Mouse (Mus musculus) heart, postnatal 10 days (tissue): ENCODE measurements around the gene Arhgap45. TPM values are rescaled to one million over a fixed set of nuclear protein-coding genes. Genes with fewer than 3 reads are reported as not detected.

Experiments
- DNase-seq, 2 experiments: peaks; one replicate each; pipeline ENCODE4 v3.0.0; 2021
- intact Hi-C: fragments of 180-260 bp; cut with DNase I; formaldehyde crosslinking; loops from one replicate; pipeline ENCODE4 v1.15.1; 2025
- total RNA-seq, 2 experiments: library from RNA; stranded (reverse); gene quantifications; 2 replicates each; pipeline ENCODE4 v1.2.3; 2021

Gene Arhgap45
- total RNA-seq, 2 experiments from 2014 or later: 5.0 to 6.1 TPM

DNA sequence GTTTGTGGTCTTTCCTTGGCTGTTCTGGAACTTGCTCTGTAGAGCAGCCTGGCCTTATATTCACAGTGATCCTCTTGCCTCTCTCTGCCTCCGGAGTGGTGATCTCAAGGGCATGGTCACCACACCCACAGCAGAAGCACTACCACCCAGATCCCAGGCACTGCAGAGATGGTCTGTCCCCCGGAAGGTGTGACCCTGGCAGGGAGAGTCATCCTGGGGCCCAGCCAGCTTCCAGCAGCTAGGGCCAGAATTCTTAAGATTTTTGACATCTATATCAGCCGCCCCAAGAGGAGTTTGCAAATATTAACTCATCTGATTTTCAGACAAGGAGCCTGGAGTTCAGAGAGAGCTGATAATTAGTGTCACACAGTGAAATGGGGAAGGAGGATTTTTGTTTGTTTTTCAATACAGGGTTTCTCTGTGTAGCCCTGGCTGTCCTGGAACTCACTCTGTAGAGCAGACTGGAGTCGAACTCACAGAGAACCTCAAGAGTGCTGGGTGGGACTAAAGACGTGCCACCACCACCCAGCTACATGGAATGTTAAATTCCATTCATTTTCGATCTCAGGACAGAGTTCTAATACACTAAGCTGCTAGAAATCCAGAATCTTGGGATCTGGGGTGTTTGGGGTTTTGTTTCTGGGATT lies 30.1 kb upstream of the Arhgap45 start:
- intact Hi-C loops: loop anchor here (5.0 kb wide), 2 partner anchors 66 to 156 kb away; partner anchors contain the start of gene Cbarp
- DNase-seq: peak; percentile 65 to 75

DNA sequence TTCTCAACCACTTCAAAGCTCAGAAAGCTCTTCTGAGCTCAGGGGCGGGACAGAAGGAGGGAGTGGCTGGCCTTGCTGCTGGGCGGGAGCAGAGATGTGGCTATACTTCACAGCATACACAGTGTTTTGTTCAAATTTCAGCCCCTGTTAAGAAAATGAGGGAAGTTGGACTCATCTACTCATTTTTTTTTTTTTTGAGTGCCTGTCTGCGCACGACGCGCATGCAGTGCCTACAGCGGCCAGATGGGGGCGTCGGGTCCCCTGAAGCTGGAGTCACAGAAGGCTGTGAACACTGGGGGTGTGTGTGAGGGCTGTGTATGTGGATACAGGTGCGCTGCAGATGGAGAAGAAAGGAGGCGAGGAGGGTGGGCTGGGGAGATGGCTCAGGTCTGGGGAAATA lies 29.5 kb upstream of the Arhgap45 start:
- peak; percentile 90 to 95 for DNase-seq
- intact Hi-C loops: loop anchor here (5.0 kb wide), 2 partner anchors 65 to 155 kb away; partner anchors contain the start of gene Cbarp

DNA sequence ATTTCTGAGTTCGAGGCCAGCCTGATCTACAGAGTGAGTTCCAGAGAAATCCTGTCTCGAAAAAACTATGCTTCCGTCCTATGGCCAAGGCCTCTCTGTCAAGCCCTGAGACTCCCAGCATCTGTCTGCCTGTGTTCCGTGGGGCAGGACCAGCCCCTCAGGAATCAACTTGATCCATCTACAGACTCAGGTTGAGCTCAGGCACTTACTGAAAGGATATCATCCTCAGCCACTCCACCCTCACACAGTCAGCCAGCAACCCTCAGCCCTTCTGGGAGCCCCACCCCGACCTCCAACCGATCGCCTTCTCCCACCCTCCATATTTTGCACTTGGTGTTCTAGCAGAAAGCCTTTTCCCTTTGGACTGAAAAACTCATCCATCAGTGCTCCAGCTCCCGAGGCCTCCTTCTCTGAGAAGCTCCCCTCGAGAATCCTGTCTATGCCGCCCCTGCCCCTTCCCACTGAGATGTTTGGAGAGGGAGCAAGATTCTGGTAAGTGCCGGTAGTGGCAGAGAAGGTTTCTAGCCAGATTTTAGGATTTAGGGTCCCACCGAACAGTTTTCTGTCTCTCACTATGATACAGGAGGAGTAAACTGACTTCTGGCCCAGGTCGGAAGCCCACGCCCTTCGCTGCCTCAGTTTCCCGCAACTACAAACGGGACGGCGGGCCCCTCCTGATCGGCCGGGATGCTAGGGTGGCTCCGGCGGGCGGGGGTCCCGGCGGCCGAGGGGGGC lies 28.5 kb upstream of the Arhgap45 start:
- intact Hi-C loops: loop anchor here (2.0 to 5.0 kb wide), 4 partner anchors 47 to 154 kb away; partner anchors contain the start of genes Cbarp and Stk11
- DNase-seq: no peak

DNA sequence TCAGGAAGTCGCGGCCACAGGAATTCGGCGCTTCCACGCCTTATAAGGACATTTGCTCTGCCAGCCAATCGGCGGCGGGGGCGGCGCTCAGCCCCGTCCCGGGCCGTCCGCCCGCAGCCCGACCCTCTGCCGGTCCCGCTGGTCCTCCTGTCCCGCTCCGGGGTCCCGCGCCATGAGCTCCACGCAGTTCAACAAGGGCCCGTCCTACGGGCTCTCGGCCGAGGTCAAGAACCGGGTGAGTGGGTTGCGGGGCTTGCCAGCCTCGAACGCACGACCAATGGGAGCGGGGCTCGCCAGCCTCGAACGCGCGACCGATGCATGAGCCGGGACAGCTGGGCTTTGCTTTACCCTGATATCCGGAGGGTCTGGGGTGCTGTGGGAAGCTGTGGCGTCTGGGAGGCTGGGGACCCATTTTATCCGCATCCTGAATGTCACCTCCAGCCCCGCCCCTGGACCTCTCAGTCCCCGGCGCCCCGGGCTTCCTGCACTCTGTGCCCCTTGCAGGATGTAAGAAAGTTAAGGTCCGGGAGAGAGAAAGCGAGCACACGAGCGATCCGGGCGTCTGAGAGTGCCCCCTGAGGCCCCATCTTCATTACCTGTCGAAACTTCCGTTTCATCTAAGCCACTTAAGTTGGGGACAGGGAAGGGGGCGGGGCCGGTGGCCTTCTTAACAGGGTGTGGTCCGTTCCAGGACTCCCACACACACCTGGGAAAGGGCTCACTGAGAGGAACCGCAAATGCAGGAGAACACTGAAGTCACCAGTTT lies 27.8 kb upstream of the Arhgap45 start, which contains the start of gene Cnn2:
TSS of gene Cnn2 (plus strand) at position 79 of the 766 bp plus-strand sequence.
- peak; percentile 76 to 77 for DNase-seq
- intact Hi-C loops: loop anchor here (2.0 to 5.0 kb wide), 4 partner anchors 46 to 154 kb away; partner anchors contain the start of genes Cbarp and Stk11

DNA sequence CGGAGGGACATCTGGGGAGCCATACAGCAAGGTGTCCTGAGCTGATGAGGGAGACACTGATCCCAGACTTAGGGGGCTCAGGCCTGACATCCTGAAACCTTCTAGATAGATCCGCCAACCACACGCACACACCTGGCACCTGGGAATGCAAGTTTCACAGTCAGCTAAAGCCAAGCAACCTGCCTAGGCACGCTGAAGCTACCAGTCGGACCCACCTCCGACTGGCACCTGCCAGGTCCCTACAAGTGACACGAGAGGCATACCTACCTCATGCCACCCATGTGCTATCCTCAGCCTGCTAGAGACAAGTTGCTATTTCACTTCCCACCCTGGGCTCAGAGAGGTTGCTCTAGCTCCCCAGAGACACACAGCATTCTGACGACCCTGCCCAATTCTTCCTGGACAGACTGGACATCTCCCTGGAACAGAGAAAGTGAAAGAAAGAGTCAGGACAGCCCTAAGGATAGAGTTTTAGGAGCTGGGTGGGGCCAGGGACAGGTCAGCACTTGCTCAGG lies 27.1 kb upstream of the Arhgap45 start:
- intact Hi-C loops: loop anchor here (2.0 to 5.0 kb wide), 4 partner anchors 45 to 153 kb away; partner anchors contain the start of genes Cbarp and Stk11
- DNase-seq: no peak

DNA sequence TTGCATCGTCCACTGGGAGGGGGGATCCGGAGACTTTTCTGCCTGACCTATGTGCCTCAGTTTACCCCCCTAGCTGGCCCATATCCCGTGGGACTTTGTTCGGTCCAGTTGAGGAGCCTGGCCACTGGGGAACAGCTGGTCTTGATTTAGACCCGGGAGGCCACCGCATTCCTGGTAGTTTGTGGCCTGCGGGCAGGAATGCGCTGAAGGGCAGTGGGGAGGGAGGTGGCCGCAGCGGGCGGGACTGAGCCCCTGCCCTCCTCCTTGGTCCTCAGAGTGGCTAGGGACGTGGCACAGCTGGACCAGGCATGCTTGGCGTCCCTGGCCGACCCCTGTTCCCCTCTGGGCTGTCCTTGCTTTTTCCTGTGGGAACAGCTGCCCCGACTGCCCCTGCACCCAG lies 26.6 kb upstream of the Arhgap45 start:
- DNase-seq: no peak
- intact Hi-C loops: loop anchor here (2.0 to 5.0 kb wide), 4 partner anchors 45 to 152 kb away; partner anchors contain the start of genes Cbarp and Stk11

DNA sequence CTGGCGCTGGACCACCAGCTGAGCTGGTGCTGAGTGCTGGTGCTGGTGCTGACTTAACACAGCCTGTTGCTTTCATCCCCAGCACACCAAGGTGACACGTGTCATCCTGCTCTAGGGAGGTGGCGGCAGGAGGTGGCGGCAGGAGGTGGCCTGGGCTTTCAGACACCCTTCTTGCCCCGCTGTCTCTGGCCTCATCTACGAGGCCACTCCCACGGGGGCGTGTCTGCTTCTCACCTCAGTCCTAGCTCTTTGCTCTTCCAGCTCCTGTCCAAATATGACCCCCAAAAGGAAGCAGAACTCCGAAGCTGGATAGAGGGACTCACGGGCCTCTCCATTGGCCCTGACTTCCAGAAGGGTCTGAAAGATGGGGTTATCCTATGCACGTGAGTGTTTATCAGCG lies 25.4 kb upstream of the Arhgap45 start:
- intact Hi-C loops: no loop called here

DNA sequence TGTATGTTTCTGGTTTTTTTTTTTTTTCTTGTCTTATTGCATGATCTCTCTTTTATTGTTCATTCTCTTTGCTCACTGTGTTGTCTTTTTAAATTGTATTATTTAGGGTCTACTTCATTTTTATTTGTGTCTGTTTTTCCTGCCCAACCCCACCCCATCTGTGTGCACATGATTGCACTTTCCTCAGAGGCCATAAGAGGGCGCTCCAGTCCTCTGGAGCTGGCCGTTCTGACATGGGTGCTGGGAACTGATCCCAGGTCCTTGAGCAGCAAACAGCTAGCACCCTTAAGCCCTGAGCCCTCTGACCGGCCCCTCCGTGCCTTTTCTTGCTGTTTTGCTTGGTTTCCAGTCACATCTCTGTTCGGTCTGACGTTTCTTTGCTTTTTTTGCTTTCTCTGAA lies 24.9 kb upstream of the Arhgap45 start:
- DNase-seq: no peak
- intact Hi-C loops: no loop called here

More for the DNA sequence above, 25.4 kb upstream of the Arhgap45 start:
- DNase-seq: no peak

DNA sequence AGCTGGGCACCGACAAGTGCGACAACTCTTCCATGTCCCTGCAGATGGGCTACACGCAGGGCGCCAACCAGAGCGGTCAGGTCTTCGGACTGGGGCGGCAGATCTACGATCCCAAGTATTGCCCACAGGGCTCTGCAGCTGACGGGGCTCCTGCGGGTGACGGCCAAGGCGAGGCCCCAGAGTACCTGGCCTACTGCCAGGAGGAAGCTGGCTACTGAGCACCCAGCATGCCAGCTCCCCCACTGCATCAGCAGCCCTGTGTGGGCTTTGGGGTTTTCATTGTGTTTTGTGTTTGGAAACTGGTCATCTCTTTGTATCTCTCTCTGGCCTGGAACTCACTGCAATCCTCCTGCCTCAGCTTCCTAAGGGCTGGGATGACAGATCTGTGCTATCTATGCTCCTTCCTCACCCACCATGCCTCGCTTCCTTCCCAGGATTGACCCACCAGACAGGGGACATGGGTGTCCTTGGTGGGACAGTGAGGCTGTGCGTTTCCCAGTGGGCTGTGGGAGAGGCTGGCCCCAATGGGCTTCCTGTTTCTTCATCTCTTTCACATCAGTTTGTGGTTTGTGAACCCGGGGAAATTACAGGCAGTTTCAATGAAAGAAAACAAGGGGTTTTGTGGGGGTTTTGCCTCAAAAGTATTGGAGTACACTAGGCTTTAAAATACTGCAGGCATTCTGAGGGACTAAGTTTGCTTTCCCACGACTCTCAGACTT lies 21.9 kb upstream of the Arhgap45 start:
- intact Hi-C loops: no loop called here
- no peak for DNase-seq

DNA sequence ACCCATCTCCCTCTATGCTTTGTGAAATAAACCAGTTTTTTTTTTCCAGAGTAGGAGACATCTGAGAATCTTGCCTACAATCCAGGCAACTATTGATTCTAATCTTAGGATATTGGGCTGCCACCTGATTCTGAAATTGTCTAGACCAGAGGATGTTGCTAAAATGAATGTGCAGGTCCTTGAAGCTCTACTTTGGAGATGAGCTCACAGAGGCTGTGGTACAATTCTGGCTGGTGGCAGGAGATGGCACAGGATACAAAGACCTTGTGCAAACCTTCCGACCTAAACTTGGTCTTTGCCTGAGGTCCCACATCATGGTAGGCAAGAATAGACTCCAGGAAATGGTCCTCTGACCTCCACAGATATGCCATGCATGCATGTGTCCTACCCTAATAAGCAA lies 20.8 kb upstream of the Arhgap45 start:
- intact Hi-C loops: loop anchor here (2.0 kb wide), 1 partner anchor 39 kb away; no protein-coding TSS in a partner anchor

DNA sequence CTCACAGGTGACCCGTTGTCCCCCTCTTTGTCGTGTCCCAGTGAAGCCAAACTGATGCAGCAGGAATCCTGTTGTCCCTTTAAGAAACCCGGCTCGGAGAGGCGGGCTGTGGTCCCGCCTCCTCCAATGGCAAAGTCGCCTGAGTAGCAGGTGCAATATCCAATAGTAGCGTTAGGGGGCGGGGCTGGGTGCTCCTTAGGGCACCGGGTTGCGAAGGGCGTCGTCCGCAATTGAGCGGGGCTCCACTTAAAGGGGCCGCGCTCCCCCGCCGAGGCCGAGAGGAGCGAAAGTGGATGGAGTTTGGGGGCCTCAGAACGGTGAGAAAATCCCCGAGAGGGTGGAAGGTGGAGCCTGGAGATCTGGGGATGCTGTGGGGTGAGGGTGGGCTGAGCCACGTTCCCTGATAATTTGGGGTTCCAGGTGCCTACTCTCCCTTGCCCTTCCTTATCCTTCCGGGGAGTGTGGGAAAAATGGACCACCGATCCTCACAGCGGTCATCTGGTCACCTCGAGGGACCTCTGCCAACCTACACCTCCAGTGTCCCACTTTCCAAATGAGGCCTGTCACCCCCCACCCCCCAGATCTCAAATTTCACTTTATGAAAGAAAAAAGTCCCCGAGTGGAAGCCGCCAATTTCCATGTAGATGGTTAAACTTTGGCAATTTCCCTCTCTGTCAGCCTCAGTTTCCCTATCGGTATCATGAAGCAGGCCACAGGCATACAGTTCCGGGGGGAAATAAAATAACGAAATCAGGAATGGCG lies 20.0 kb upstream of the Arhgap45 start, which contains the start of gene Abca7:
TSS of gene Abca7 (plus strand) at position 223 of the 762 bp plus-strand sequence.
- intact Hi-C loops: loop anchor here (2.0 kb wide), 1 partner anchor 38 kb away; no protein-coding TSS in a partner anchor
- DNase-seq: peak; percentile 98 to 99

More for the DNA sequence above, 20.8 kb upstream of the Arhgap45 start:
- no peak for DNase-seq

DNA sequence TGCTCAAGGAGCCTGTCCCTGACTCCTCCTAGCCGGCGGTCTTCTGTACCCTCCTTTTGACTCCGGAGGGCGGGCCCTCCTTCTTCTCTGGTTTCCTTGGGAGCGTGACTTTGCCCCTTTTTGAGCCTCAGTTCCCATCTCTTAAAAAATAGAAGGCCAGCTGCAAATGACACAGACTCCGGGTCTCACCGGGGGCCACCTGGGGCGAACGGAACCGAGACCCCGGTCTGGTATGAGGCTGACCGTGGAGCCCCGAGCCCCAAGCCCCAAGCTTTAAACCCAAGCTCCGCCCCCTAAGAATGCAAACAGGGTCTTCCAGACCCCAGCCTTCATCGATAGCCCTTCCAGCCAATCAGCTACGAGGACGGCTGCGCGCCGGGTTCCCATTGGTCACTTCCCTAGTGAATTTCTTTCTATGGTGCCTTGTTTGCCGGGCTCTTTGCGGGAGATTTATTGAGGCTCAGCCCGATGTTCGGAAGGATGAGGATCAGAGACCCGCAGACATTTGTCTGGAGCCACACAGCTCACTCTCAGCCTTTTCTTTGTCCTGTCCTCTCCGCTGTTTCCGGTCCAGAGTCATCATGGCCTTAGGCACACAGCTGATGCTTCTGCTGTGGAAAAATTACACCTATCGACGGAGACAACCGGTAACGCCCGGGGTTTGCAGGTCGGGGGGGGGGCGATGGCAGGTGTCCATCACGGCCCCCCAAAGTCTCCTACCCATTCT lies 19.3 kb upstream of the Arhgap45 start:
- peak; percentile 69 to 81 for DNase-seq
- intact Hi-C loops: loop anchor here (2.0 kb wide), 1 partner anchor 38 kb away; no protein-coding TSS in a partner anchor

DNA sequence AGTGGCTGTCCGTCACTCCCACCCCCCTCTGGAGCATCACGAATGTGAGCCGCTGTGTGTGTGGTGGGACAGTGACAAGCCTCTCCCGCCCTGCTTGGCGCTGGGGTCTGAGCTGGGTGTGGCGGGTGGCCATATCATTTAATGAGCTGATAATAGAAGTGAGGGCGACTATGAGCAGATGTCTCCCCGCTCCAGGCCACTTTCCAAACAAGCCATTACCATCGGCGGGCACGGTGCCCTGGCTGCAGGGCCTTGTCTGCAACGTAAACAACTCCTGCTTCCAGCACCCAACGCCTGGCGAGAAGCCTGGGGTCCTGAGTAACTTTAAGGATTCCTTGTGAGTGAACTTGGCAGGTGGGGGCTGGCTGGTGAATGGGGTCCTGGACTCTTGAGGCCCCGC lies 18.6 kb upstream of the Arhgap45 start:
- intact Hi-C loops: loop anchor here (2.0 kb wide), 1 partner anchor 37 kb away; no protein-coding TSS in a partner anchor

DNA sequence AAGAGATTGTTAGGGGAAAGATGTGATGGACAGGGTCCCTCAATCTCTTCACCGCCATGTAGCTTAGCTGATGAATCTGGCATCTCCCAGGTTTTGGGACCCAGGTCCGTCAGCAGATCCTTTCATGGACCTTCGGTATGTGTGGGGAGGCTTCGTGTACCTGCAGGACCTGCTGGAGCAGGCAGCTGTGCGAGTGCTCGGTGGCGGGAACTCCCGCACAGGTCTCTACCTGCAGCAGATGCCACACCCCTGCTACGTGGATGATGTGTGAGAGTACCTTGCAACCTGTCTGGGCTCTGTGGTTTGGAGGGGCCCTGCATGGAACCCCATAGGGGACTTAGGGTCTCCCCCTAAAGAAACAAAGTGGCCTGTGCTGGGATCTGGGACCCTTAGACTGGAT lies 14.5 kb upstream of the Arhgap45 start:
- DNase-seq: no peak
- intact Hi-C loops: no loop called here

More for the DNA sequence above, 18.6 kb upstream of the Arhgap45 start:
- DNase-seq: peak; percentile 74 to 75

DNA sequence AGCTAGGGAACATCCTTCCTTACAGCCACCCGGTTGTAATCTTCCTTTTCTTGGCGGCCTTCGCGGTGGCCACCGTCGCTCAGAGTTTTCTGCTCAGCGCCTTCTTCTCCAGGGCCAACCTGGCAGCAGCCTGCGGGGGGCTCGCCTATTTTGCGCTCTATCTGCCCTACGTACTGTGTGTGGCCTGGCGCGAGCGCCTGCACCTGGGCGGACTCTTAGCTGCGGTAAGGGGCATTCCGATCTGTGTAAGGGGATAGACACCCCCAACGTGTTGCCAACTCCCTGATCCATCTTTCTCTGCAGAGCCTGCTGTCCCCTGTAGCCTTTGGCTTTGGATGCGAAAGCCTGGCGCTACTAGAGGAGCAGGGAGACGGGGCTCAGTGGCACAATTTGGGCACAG lies 13.6 kb upstream of the Arhgap45 start:
- no peak for DNase-seq
- intact Hi-C loops: no loop called here

DNA sequence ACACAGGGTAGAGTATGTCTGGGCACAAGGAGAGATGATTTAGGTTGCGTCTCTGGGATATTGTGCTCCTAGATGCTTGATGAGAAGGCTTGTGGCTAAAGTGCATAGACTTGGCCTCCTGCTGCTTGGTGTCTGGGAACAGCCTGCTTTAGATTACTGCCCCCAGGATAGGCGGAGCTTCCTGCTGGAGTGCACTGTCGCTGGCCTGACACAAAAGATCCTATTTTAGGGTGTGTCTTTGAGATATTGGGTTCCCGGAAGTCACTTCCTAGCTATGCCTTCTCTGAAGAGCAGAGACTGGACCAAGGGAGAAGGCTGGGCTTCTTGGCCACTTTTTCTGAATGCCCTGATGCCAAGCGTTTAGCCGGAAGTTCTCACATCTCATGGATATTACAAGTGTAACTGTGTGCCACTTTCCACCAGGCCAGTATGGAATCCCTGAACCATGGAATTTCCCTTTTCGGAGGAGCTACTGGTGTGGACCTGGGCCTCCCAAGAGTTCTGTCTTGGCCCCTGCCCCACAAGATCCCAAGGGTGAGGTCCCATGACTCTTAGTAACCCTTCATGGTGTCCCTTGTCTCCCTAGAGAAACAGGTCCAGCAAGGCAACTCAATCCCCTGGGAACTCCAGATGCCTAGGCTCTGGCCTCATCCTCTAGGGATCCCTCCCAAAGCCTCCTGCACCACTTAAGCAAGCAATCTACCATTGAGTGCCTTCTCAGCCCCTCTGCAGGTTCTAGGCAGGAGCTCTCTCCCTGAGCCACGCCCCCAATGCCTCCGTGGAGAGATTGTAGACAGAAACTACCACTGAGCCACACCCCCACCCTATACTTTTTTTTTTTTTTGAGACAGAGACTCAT lies 12.8 kb upstream of the Arhgap45 start:
- DNase-seq: peak in 1 of 2 experiments; percentile 48
- intact Hi-C loops: no loop called here

DNA sequence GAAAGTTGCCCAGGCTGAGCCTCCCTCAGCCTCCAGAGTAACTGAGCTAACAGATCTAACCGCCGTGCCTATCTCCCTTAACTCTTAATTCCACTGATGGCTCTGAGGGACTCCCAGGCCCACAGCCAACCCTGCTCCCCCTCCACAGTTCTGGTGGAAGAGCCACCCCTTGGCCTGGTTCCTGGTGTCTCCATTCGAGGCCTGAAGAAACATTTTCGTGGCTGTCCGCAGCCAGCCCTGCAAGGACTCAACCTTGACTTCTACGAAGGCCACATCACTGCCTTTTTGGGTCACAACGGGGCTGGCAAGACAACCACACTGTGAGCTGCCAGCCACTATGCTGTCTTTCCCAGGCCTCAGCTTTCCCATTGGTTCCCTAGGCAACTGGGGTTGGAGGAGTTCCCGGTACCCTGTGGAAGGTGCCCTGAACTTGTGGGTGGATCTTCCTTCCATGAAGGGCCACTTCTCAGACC lies 12.2 kb upstream of the Arhgap45 start:
- DNase-seq: no peak
- intact Hi-C loops: no loop called here
